Mouse (Mus musculus) midbrain, embryonic 16.5 days (tissue): ENCODE results near the gene Nfkbie. TPM values are rescaled to one million over a fixed set of nuclear protein-coding genes. Genes with fewer than 3 reads are reported as not detected.
A peak's percentile ranks its signal among the peaks of the same experiment; 100 is the strongest.

Source experiments
- ATAC-seq: fragments of 200-750 bp; cut with Nextera tagmentation; 2 replicates; pipeline ENCODE4 v1.8.0; 2017; ENCODE audit warnings: moderate TSS enrichment
- H3K27ac ChIP-seq: fragments of 300-500 bp; sonication (generic); 2 replicates; pipeline ENCODE4 v1.5.1; 2014; ENCODE audit warnings: mild to moderate bottlenecking, low read length, mixed read lengths
- H3K27me3 ChIP-seq: fragments of 300-500 bp; sonication (generic); 2 replicates; pipeline ENCODE4 v1.6.1; 2014; ENCODE audit warnings: low read depth, low read length, mixed read lengths; ENCODE audit not compliant: control insufficient read depth, insufficient read depth
- H3K36me3 ChIP-seq: fragments of 300-500 bp; sonication (generic); 2 replicates; pipeline ENCODE4 v1.6.1; 2014; ENCODE audit warnings: mild to moderate bottlenecking, low read length, moderate library complexity, mixed read lengths; ENCODE audit not compliant: control insufficient read depth, insufficient read depth
- H3K4me1 ChIP-seq: fragments of 300-500 bp; sonication (generic); 2 replicates; pipeline ENCODE4 v1.6.1; 2014; ENCODE audit warnings: mild to moderate bottlenecking, low read length, mixed read lengths; ENCODE audit not compliant: control insufficient read depth, insufficient read depth
- H3K4me2 ChIP-seq: fragments of 300-500 bp; sonication (generic); 2 replicates; pipeline ENCODE4 v1.6.1; 2014; ENCODE audit warnings: mild to moderate bottlenecking, low read length, mixed read lengths
- H3K4me3 ChIP-seq: fragments of 300-500 bp; sonication (generic); 2 replicates; pipeline ENCODE4 v1.5.1; 2014; ENCODE audit warnings: low read depth, mild to moderate bottlenecking, low read length, moderate library complexity, mixed read lengths
- H3K9ac ChIP-seq: fragments of 300-500 bp; sonication (generic); 2 replicates; pipeline ENCODE4 v1.6.1; 2014; ENCODE audit warnings: low read depth, low read length, mixed read lengths
- H3K9me3 ChIP-seq: fragments of 300-500 bp; sonication (generic); replicated peaks from 2 replicates; pipeline ENCODE4 v1.6.1; 2014; ENCODE audit warnings: mild to moderate bottlenecking, low read length, mixed read lengths; ENCODE audit not compliant: control insufficient read depth, poor library complexity, severe bottlenecking
- WGBS: fragments of 180-500 bp; shearing (Covaris S2); extraction: QIAGEN DNeasy Blood & Tissue Kit; methylation state at CpG from one replicate; pipeline ENCODE4 v1.1.7; 2014; 5-methylcytosine and 5-hydroxymethylcytosine counted together
- polyA plus RNA-seq: library from polyadenylated mRNA; unstranded; fragments of >200 nt; fragmentation: Nextera tagmentation; extraction: Ambion mirVana; gene quantifications from 2 replicates; pipeline ENCODE4 v1.2.1, GENCODE M21; 2015

The Nfkbie gene
- polyA plus RNA-seq, 1 experiment from 2014 or later: 3.7 TPM

- Histone ChIP-seq H3K27me3 (no peaks in the 10 kb centered on the region), H3K4me1 (peaks cover 13% of the 10 kb centered on the region), H3K9me3 (no peaks in the 10 kb centered on the region), H3K27ac (peak overlapping the region; percentile 67), H3K9ac (peak overlapping the region; percentile 88), H3K4me3 (peak overlapping the region; percentile 77), H3K36me3 (peaks cover 24% of the 10 kb centered on the region), H3K4me2 (peak overlapping the region; percentile 96)
- peak; percentile 0; the same call in 1 of the 2 replicates for ATAC-seq
- 6% methylated on average over 18 of the region's 18 CpGs for WGBS
Measured at GRCm38 (mm10) chr17:45564531-45565084, 9.1 kb downstream of the Nfkbie start.

DNA sequence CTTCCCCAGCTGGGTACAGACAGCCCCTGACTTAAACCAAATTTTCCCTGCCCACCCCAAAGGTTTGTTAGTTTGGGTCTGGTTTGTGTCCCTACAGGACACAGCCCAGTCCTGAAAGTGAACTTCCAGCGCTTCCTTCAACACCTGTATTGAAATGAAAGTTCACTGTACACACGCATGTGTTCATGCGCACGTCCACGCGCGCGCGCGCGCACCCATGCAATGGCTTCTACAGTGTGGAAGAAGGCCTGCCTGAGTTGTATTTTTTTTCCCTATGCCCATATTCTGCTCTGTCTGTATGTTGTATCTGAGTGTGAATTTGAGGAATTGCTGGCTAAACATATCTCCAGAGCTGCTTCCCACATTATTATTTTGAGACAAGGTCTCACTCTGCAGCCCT lies 9.6 kb downstream of the Nfkbie start:
- Histone ChIP-seq H3K27me3 (no peaks in the 10 kb centered on the region), H3K4me1 (peaks cover 18% of the 10 kb centered on the region), H3K27ac (no peak overlapping the region), H3K4me3 (peak overlapping the region; percentile 77; the same call in 1 of the 2 replicates), H3K9ac (peak overlapping the region; percentile 88; the same call in 1 of the 2 replicates), H3K36me3 (peaks cover 29% of the 10 kb centered on the region), H3K9me3 (no peaks in the 10 kb centered on the region), H3K4me2 (peak overlapping the region; percentile 96)
- no peak for ATAC-seq
- 95% methylated on average over 11 of the region's 11 CpGs for WGBS

GRCm38 (mm10) chr17:45566031-45566359 lies 10.5 kb downstream of the Nfkbie start:
- Histone ChIP-seq H3K4me2 (no peak overlapping the region), H3K9ac (no peak overlapping the region), H3K4me1 (peaks cover 26% of the 10 kb centered on the region), H3K9me3 (no peaks in the 10 kb centered on the region), H3K36me3 (peaks cover 38% of the 10 kb centered on the region), H3K27ac (no peak overlapping the region), H3K4me3 (no peak overlapping the region), H3K27me3 (no peaks in the 10 kb centered on the region)
- no peak for ATAC-seq
- WGBS: 82% methylated on average over 1 of the region's 1 CpGs

GRCm38 (mm10) chr17:45566360-45567161 lies 11.1 kb downstream of the Nfkbie start:
- Histone ChIP-seq H3K9ac (no peak overlapping the region), H3K4me3 (no peak overlapping the region), H3K9me3 (no peaks in the 10 kb centered on the region), H3K4me2 (no peak overlapping the region), H3K36me3 (peaks cover 44% of the 10 kb centered on the region), H3K4me1 (peaks cover 32% of the 10 kb centered on the region), H3K27me3 (no peaks in the 10 kb centered on the region), H3K27ac (no peak overlapping the region)
- no peak for ATAC-seq
- WGBS: 76% methylated on average over 18 of the region's 18 CpGs

- Histone ChIP-seq H3K9ac (no peak overlapping the region), H3K27ac (no peak overlapping the region), H3K4me1 (peaks cover 35% of the 10 kb centered on the region), H3K9me3 (no peaks in the 10 kb centered on the region), H3K36me3 (peaks cover 45% of the 10 kb centered on the region), H3K27me3 (no peaks in the 10 kb centered on the region), H3K4me2 (no peak overlapping the region), H3K4me3 (no peak overlapping the region)
- WGBS: 21% methylated on average over 4 of the region's 4 CpGs
- no peak for ATAC-seq
Measured at GRCm38 (mm10) chr17:45567162-45567601, 11.7 kb downstream of the Nfkbie start.

DNA sequence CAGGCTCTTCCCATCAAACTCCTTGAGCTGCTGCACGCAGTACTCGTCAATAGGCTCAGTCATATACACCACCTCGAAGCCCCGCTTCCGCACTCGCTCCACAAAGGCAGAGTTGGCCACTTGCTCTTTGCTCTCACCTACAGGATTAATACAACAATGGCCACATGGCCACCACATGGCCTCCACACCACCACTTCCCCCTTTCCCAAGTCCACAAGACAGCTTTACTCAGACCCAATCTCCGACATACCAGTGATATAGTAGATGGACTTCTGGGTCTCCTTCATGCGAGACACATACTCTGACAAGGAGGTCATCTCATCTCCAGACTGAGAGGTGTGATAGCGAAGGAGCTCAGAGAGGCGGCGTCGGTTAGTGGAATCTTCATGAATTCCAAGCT lies 13.5 kb downstream of the Nfkbie start:
- H3K9ac ChIP-seq: no peak overlapping the region
- H3K9me3 ChIP-seq: no peaks in the 10 kb centered on the region
- H3K27ac ChIP-seq: no peak overlapping the region
- no peak overlapping the region for H3K4me2 ChIP-seq
- no peaks in the 10 kb centered on the region for H3K27me3 ChIP-seq
- H3K4me1 ChIP-seq: peaks cover 35% of the 10 kb centered on the region
- no peak overlapping the region for H3K4me3 ChIP-seq
- peaks cover 45% of the 10 kb centered on the region for H3K36me3 ChIP-seq
- WGBS: 86% methylated on average over 12 of the region's 12 CpGs
- no peak for ATAC-seq

DNA sequence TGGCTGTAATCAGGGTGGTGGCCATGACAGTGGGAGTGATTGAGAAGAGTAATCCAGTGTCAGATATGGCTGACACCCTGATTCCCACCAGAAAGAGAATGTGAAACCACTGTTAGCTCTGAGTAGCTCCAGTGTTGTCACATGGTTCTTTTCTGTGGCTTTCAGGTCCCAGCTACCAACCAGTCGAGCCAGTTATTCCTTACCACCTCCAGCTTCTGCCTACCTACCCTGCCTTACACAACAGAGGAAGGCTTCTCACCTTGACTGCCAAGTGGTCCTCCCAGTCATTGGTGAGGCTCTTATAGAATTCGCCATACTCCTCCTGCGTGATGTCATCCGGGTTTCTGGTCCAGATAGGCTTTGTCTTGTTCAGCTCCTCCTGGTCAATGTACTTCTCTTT lies 14.5 kb downstream of the Nfkbie start:
- no peak overlapping the region for H3K27ac ChIP-seq
- no peak overlapping the region for H3K4me2 ChIP-seq
- no peaks in the 10 kb centered on the region for H3K27me3 ChIP-seq
- H3K9me3 ChIP-seq: no peaks in the 10 kb centered on the region
- H3K4me3 ChIP-seq: no peak overlapping the region
- ATAC-seq: no peak
- H3K9ac ChIP-seq: no peak overlapping the region
- H3K4me1 ChIP-seq: peaks cover 37% of the 10 kb centered on the region
- 85% methylated on average over 4 of the region's 4 CpGs for WGBS
- H3K36me3 ChIP-seq: peaks cover 45% of the 10 kb centered on the region

DNA sequence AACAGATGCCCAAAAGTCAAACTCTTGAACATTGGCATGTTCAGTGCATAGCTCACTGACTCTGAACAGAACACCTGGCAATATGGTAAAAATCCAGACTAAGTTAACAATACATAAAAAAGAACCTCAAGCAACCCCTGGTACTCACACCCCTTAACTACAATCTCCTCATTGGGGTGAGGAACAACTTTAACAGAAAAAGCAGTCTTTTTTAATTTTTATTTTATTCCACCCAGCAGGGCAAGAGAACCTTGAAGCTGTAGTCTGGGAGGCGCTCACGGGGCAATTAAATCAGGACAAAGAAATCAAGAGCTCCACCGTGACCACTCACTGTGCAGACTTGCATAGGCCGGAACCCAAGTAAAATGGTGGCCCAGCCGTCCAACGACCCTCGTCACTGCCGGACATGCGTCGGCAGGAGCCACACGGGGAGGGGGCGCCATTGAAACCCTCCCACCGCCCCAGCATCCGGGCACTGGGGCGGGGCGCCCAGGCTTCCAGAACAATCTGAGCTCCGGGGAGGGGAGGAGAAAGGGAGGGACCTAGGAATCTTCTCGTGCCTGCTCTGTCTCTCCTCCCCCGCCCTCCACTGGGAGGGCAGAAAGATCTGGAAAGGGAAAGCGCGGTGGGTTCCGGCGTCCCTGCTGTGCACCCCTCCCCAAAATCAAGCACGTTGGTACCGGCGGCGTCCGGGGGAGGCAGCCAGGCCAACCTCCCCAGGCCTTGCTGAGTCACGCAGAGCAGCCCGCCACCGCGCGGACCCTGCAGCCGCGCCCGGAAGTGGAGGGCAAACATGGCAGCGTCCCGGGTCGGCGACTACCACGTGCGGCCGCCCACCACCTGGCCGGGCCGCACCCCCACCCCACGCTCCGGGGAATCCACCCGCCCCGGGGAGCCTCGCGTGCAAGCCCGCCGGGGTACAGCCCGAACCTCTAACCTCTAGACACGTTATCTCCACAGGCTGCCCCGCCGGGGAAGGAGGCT lies 16.9 kb downstream of the Nfkbie start:
- ATAC-seq: peak; percentile 43
- H3K27ac ChIP-seq: peak overlapping the region; percentile 100
- H3K9ac ChIP-seq: peak overlapping the region; percentile 100
- WGBS: under 1% methylated on average over 35 of the region's 57 CpGs
- H3K4me3 ChIP-seq: peak overlapping the region; percentile 99
- H3K4me1 ChIP-seq: peaks cover 36% of the 10 kb centered on the region
- no peaks in the 10 kb centered on the region for H3K27me3 ChIP-seq
- no peaks in the 10 kb centered on the region for H3K9me3 ChIP-seq
- peaks cover 33% of the 10 kb centered on the region for H3K36me3 ChIP-seq
- peak overlapping the region; percentile 76 for H3K4me2 ChIP-seq
